Mouse (Mus musculus): ENCODE data around the gene Acot6. TPM values are rescaled to one million over a fixed set of nuclear protein-coding genes. Genes with fewer than 3 reads are reported as not detected.
A peak's percentile ranks its signal among the peaks of the same experiment; 100 is the strongest.

Acot6 gene
- polyA plus RNA-seq, 1 experiment from 2014 or later, result 0.97 TPM

- H3K27ac ChIP-seq, result peak overlapping the region; percentile 73
- DNase-seq (ENCODE audit: low spot score), result peak; percentile 62
- 46% methylated on average over 14 of the region's 14 CpGs for WGBS
- H3K9me3 ChIP-seq, result no peaks in the 10 kb centered on the region
- H3K36me3 ChIP-seq, result peaks cover 38% of the 10 kb centered on the region
- peaks cover 28% of the 10 kb centered on the region for H3K4me1 ChIP-seq (replicated peaks)
- no peak overlapping the region for H3K4me3 ChIP-seq
- no peaks in the 10 kb centered on the region; the same call in 1 of the 2 replicates for H3K27me3 ChIP-seq (ENCODE audit: insufficient read depth, poor library complexity, severe bottlenecking)
These were observed 42.0 kb downstream of the Acot6 start for GRCm38 (mm10) chr12:84142281-84143050.

- Histone ChIP-seq H3K9me3 (no peaks in the 10 kb centered on the region), H3K36me3 (peaks cover 44% of the 10 kb centered on the region), H3K27ac (peak within 1 kb of the TSS; percentile 93), H3K27me3 (ENCODE audit: insufficient read depth, poor library complexity, severe bottlenecking) (no peaks in the 10 kb centered on the region; the same call in 1 of the 2 replicates), H3K4me3 (peak within 1 kb of the TSS; percentile 72), H3K4me1 (replicated peaks) (peaks cover 56% of the 10 kb centered on the region)
- under 1% methylated on average over 50 of the region's 50 CpGs for WGBS
- DNase-seq (ENCODE audit: low spot score), result peak; percentile 93
These were observed 47.6 kb downstream of the Acot6 start, which contains the start of gene Pnma1 for GRCm38 (mm10) chr12:84147954-84148621. TSS of gene Pnma1 (minus strand) at chr12:84148489.

GRCm38 (mm10) chr12:84148622-84149012, 48.2 kb downstream of the Acot6 start:
- DNase-seq (ENCODE audit: low spot score), result no peak
- peaks cover 48% of the 10 kb centered on the region for H3K36me3 ChIP-seq
- H3K9me3 ChIP-seq, result no peaks in the 10 kb centered on the region
- no peaks in the 10 kb centered on the region; the same call in 1 of the 2 replicates for H3K27me3 ChIP-seq (ENCODE audit: insufficient read depth, poor library complexity, severe bottlenecking)
- 10% methylated on average over 10 of the region's 10 CpGs for WGBS
- peak overlapping the region; percentile 72 for H3K4me3 ChIP-seq
- H3K4me1 ChIP-seq (replicated peaks), result peaks cover 56% of the 10 kb centered on the region
- H3K27ac ChIP-seq, result peak overlapping the region; percentile 93

GRCm38 (mm10) chr12:84149971-84150370, 49.5 kb downstream of the Acot6 start:
- DNase-seq (ENCODE audit: low spot score), result peak; percentile 30
- no peaks in the 10 kb centered on the region; the same call in 1 of the 2 replicates for H3K27me3 ChIP-seq (ENCODE audit: insufficient read depth, poor library complexity, severe bottlenecking)
- H3K4me1 ChIP-seq (replicated peaks), result peaks cover 56% of the 10 kb centered on the region
- no peaks in the 10 kb centered on the region for H3K9me3 ChIP-seq
- peaks cover 53% of the 10 kb centered on the region for H3K36me3 ChIP-seq
- no peak overlapping the region for H3K4me3 ChIP-seq
- peak overlapping the region; percentile 81 for H3K27ac ChIP-seq
- WGBS, result 61% methylated on average over 15 of the region's 15 CpGs

GRCm38 (mm10) chr12:84150976-84151375, 50.5 kb downstream of the Acot6 start:
- H3K27ac ChIP-seq, result 0 out of 2 replicates have a peak overlapping the region, but pooled peaks have one; percentile 12
- H3K4me3 ChIP-seq, result no peak overlapping the region
- no peaks in the 10 kb centered on the region for H3K9me3 ChIP-seq
- H3K4me1 ChIP-seq (replicated peaks), result peaks cover 56% of the 10 kb centered on the region
- no peak for DNase-seq (ENCODE audit: low spot score)
- H3K27me3 ChIP-seq (ENCODE audit: insufficient read depth, poor library complexity, severe bottlenecking), result no peaks in the 10 kb centered on the region; the same call in 1 of the 2 replicates
- 83% methylated on average over 6 of the region's 6 CpGs for WGBS
- H3K36me3 ChIP-seq, result peaks cover 63% of the 10 kb centered on the region

- Histone ChIP-seq H3K27ac (peak overlapping the region; percentile 45; the same call in 1 of the 2 replicates), H3K4me3 (no peak overlapping the region), H3K9me3 (no peaks in the 10 kb centered on the region), H3K36me3 (peaks cover 67% of the 10 kb centered on the region), H3K4me1 (replicated peaks) (peaks cover 51% of the 10 kb centered on the region), H3K27me3 (ENCODE audit: insufficient read depth, poor library complexity, severe bottlenecking) (no peaks in the 10 kb centered on the region; the same call in 1 of the 2 replicates)
- WGBS, result 91% methylated on average over 10 of the region's 10 CpGs
- no peak for DNase-seq (ENCODE audit: low spot score)
These were observed 51.5 kb downstream of the Acot6 start for GRCm38 (mm10) chr12:84151911-84152310.

- H3K4me1 ChIP-seq (replicated peaks), result peaks cover 45% of the 10 kb centered on the region
- H3K27me3 ChIP-seq (ENCODE audit: insufficient read depth, poor library complexity, severe bottlenecking), result no peaks in the 10 kb centered on the region; the same call in 1 of the 2 replicates
- H3K36me3 ChIP-seq, result peaks cover 67% of the 10 kb centered on the region
- WGBS, result 78% methylated on average over 32 of the region's 32 CpGs
- no peak overlapping the region for H3K4me3 ChIP-seq
- no peak for DNase-seq (ENCODE audit: low spot score)
- H3K9me3 ChIP-seq, result no peaks in the 10 kb centered on the region
- H3K27ac ChIP-seq, result 0 out of 2 replicates have a peak overlapping the region, but pooled peaks have one; percentile 45
These were observed 52.1 kb downstream of the Acot6 start for GRCm38 (mm10) chr12:84152352-84153190.

GRCm38 (mm10) chr12:84153414-84153813, 53.0 kb downstream of the Acot6 start:
- 85% methylated on average over 6 of the region's 6 CpGs for WGBS

GRCm38 (mm10) chr12:84154786-84155522, 54.5 kb downstream of the Acot6 start:
- H3K27ac ChIP-seq, result no peak overlapping the region
- 68% methylated on average over 11 of the region's 11 CpGs for WGBS
- H3K27me3 ChIP-seq (ENCODE audit: insufficient read depth, poor library complexity, severe bottlenecking), result no peaks in the 10 kb centered on the region
- no peak overlapping the region for H3K4me3 ChIP-seq
- DNase-seq (ENCODE audit: low spot score), result no peak
- no peaks in the 10 kb centered on the region for H3K9me3 ChIP-seq
- H3K36me3 ChIP-seq, result peaks cover 90% of the 10 kb centered on the region
- peaks cover 23% of the 10 kb centered on the region for H3K4me1 ChIP-seq (replicated peaks)

More at GRCm38 (mm10) chr12:84153414-84153813, 53.0 kb downstream of the Acot6 start:
- Histone ChIP-seq H3K36me3 (peaks cover 75% of the 10 kb centered on the region), H3K9me3 (no peaks in the 10 kb centered on the region), H3K4me3 (no peak overlapping the region), H3K27ac (no peak overlapping the region), H3K27me3 (ENCODE audit: insufficient read depth, poor library complexity, severe bottlenecking) (no peaks in the 10 kb centered on the region), H3K4me1 (replicated peaks) (peaks cover 36% of the 10 kb centered on the region)
- DNase-seq (ENCODE audit: low spot score), result no peak

- peaks cover 96% of the 10 kb centered on the region for H3K36me3 ChIP-seq
- no peaks in the 10 kb centered on the region for H3K27me3 ChIP-seq (ENCODE audit: insufficient read depth, poor library complexity, severe bottlenecking)
- DNase-seq (ENCODE audit: low spot score), result no peak
- H3K27ac ChIP-seq, result no peak overlapping the region
- peaks cover 17% of the 10 kb centered on the region for H3K4me1 ChIP-seq (replicated peaks)
- no peaks in the 10 kb centered on the region for H3K9me3 ChIP-seq
- no peak overlapping the region for H3K4me3 ChIP-seq
- 89% methylated on average over 2 of the region's 2 CpGs for WGBS
These were observed 55.0 kb downstream of the Acot6 start for GRCm38 (mm10) chr12:84155523-84155871.

- H3K36me3 ChIP-seq, result peaks cover 99% of the 10 kb centered on the region
- no peak overlapping the region for H3K27ac ChIP-seq
- H3K4me3 ChIP-seq, result no peak overlapping the region
- DNase-seq (ENCODE audit: low spot score), result no peak
- 95% methylated on average over 18 of the region's 18 CpGs for WGBS
- H3K4me1 ChIP-seq (replicated peaks), result peaks cover 10% of the 10 kb centered on the region
- no peaks in the 10 kb centered on the region for H3K27me3 ChIP-seq (ENCODE audit: insufficient read depth, poor library complexity, severe bottlenecking)
- H3K9me3 ChIP-seq, result no peaks in the 10 kb centered on the region
These were observed 55.8 kb downstream of the Acot6 start for GRCm38 (mm10) chr12:84156210-84156609.

GRCm38 (mm10) chr12:84158156-84158555, 57.7 kb downstream of the Acot6 start:
- no peaks in the 10 kb centered on the region for H3K9me3 ChIP-seq
- DNase-seq (ENCODE audit: low spot score), result no peak
- no peaks in the 10 kb centered on the region for H3K27me3 ChIP-seq (ENCODE audit: insufficient read depth, poor library complexity, severe bottlenecking)
- peaks cover 95% of the 10 kb centered on the region for H3K36me3 ChIP-seq
- WGBS, result 94% methylated on average over 14 of the region's 14 CpGs
- no peak overlapping the region for H3K4me3 ChIP-seq
- H3K4me1 ChIP-seq (replicated peaks), result 0 out of 2 replicates have a peak, but pooled peaks cover 4% of the 10 kb centered on the region
- no peak overlapping the region for H3K27ac ChIP-seq
